Mouse (Mus musculus): ENCODE measurements around the gene Hsd17b1. TPM values are rescaled to one million over a fixed set of nuclear protein-coding genes. Genes with fewer than 3 reads are reported as not detected.

Gene Hsd17b1
- polyA plus RNA-seq, 1 experiment from 2014 or later: 0.16 TPM

DNA sequence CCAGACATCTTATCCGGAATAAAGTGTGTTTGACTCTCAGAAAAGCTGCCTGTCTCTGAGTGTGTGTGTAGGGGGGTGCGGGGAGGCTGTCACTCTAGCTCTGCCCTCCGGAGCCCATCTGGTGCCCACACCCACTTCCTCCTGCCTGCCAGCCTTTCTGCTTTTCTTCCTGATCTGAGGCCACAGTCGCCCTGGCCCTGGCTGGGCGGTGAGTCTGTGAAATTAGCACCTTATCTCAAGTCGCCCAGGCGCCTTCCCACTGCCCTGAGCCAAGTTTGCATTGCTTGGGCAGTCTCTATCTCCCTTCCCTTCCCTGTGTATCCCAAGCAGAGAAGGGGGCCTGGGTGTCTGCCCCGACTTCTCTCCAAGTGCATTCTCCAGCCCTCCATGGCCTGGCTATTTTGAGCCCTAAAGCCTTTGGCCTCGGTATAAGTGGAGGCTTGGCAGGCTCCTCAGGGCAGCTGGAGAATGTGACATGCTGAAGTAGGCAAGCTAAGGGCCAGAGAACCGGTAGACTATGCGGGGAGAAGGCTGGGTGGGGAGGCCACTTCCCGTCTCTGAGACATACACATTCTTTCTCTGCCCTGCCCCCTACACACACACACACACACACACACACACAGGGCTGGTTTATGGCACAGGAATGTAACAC is 14.4 kb upstream of the Hsd17b1 start:
- Histone ChIP-seq H3K36me3 (ENCODE audit: control insufficient read depth, insufficient read depth, low read length) (peaks cover 48% of the 10 kb centered on the region), H3K4me3 (replicated peaks; ENCODE audit: low read depth, low read length) (no peak overlapping the region)
- no peak for DNase-seq

GRCm38 (mm10) chr11:101064462-101064861 is 13.7 kb upstream of the Hsd17b1 start:
- Histone ChIP-seq H3K27ac (replicated peaks; ENCODE audit: low read depth, low read length) (0 out of 2 replicates have a peak overlapping the region, but pooled peaks have one; percentile 32), H3K4me3 (replicated peaks; ENCODE audit: low read depth, low read length) (no peak overlapping the region), H3K27me3 (ENCODE audit: control insufficient read depth, insufficient read depth, low read length) (no peaks in the 10 kb centered on the region), H3K9me3 (ENCODE audit: control insufficient read depth, low read length) (no peaks in the 10 kb centered on the region), H3K9ac (replicated peaks; ENCODE audit: low read length) (no peak overlapping the region), H3K36me3 (ENCODE audit: control insufficient read depth, insufficient read depth, low read length) (peaks cover 42% of the 10 kb centered on the region), H3K4me1 (ENCODE audit: control insufficient read depth, insufficient read depth, low read length) (no peaks in the 10 kb centered on the region), H3K4me2 (ENCODE audit: low read length) (no peak overlapping the region)
- ATAC-seq (ENCODE audit: low FRiP score, low TSS enrichment) (no peak), DNase-seq (no peak)
- WGBS: 92% methylated on average over 4 of the region's 4 CpGs

More for the DNA sequence above, 14.4 kb upstream of the Hsd17b1 start:
- H3K27me3 ChIP-seq (ENCODE audit: control insufficient read depth, insufficient read depth, low read length): no peaks in the 10 kb centered on the region
- 0 out of 2 replicates have a peak overlapping the region, but pooled peaks have one; percentile 32 for H3K27ac ChIP-seq (replicated peaks; ENCODE audit: low read depth, low read length)
- 73% methylated on average over 12 of the region's 12 CpGs for WGBS
- H3K9ac ChIP-seq (replicated peaks; ENCODE audit: low read length): no peak overlapping the region
- no peaks in the 10 kb centered on the region for H3K9me3 ChIP-seq (ENCODE audit: control insufficient read depth, low read length)
- H3K4me2 ChIP-seq (ENCODE audit: low read length): no peak overlapping the region
- H3K4me1 ChIP-seq (ENCODE audit: control insufficient read depth, insufficient read depth, low read length): no peaks in the 10 kb centered on the region
- ATAC-seq (ENCODE audit: low FRiP score, low TSS enrichment): no peak

GRCm38 (mm10) chr11:101065002-101065401 is 13.2 kb upstream of the Hsd17b1 start:
- Histone ChIP-seq H3K9me3 (ENCODE audit: control insufficient read depth, low read length) (no peaks in the 10 kb centered on the region), H3K4me1 (ENCODE audit: control insufficient read depth, insufficient read depth, low read length) (no peaks in the 10 kb centered on the region), H3K4me2 (ENCODE audit: low read length) (no peak overlapping the region), H3K27ac (replicated peaks; ENCODE audit: low read depth, low read length) (no peak overlapping the region), H3K36me3 (ENCODE audit: control insufficient read depth, insufficient read depth, low read length) (peaks cover 36% of the 10 kb centered on the region), H3K27me3 (ENCODE audit: control insufficient read depth, insufficient read depth, low read length) (no peaks in the 10 kb centered on the region), H3K4me3 (replicated peaks; ENCODE audit: low read depth, low read length) (no peak overlapping the region), H3K9ac (replicated peaks; ENCODE audit: low read length) (no peak overlapping the region)
- no peak for DNase-seq
- 92% methylated on average over 9 of the region's 9 CpGs for WGBS
- no peak for ATAC-seq (ENCODE audit: low FRiP score, low TSS enrichment)

- H3K27ac ChIP-seq (replicated peaks; ENCODE audit: low read depth, low read length): no peak overlapping the region
- H3K4me3 ChIP-seq (replicated peaks; ENCODE audit: low read depth, low read length): peak overlapping the region; percentile 28
- no peaks in the 10 kb centered on the region for H3K9me3 ChIP-seq (ENCODE audit: control insufficient read depth, low read length)
- no peak overlapping the region for H3K9ac ChIP-seq (replicated peaks; ENCODE audit: low read length)
- peaks cover 6% of the 10 kb centered on the region; the same call in 1 of the 2 replicates for H3K4me1 ChIP-seq (ENCODE audit: control insufficient read depth, insufficient read depth, low read length)
- peaks cover 25% of the 10 kb centered on the region for H3K36me3 ChIP-seq (ENCODE audit: control insufficient read depth, insufficient read depth, low read length)
- DNase-seq: peak; percentile 90
- no peaks in the 10 kb centered on the region for H3K27me3 ChIP-seq (ENCODE audit: control insufficient read depth, insufficient read depth, low read length)
- WGBS: 19% methylated on average over 18 of the region's 18 CpGs
- H3K4me2 ChIP-seq (ENCODE audit: low read length): peak overlapping the region; percentile 55
- ATAC-seq (ENCODE audit: low FRiP score, low TSS enrichment): peak; percentile 22; the same call in 1 of the 2 replicates
Measured at GRCm38 (mm10) chr11:101066549-101067412, 11.4 kb upstream of the Hsd17b1 start.

GRCm38 (mm10) chr11:101069391-101070188 is 8.6 kb upstream of the Hsd17b1 start, which contains the start of gene Naglu:
Naglu (plus strand) TSS chr11:101070012.
- Histone ChIP-seq H3K27ac (replicated peaks; ENCODE audit: low read depth, low read length) (peak within 1 kb of the TSS; percentile 79), H3K36me3 (ENCODE audit: control insufficient read depth, insufficient read depth, low read length) (no peaks in the 10 kb centered on the region), H3K9me3 (ENCODE audit: control insufficient read depth, low read length) (no peaks in the 10 kb centered on the region), H3K4me1 (ENCODE audit: control insufficient read depth, insufficient read depth, low read length) (peaks cover 6% of the 10 kb centered on the region; the same call in 1 of the 2 replicates), H3K4me3 (replicated peaks; ENCODE audit: low read depth, low read length) (peak within 1 kb of the TSS; percentile 79), H3K9ac (replicated peaks; ENCODE audit: low read length) (peak within 1 kb of the TSS; percentile 89), H3K27me3 (ENCODE audit: control insufficient read depth, insufficient read depth, low read length) (no peaks in the 10 kb centered on the region), H3K4me2 (ENCODE audit: low read length) (peak within 1 kb of the TSS; percentile 95)
- peak; percentile 85 for ATAC-seq (ENCODE audit: low FRiP score, low TSS enrichment)
- peak; percentile 95 for DNase-seq
- WGBS: 4% methylated on average over 35 of the region's 35 CpGs

DNA sequence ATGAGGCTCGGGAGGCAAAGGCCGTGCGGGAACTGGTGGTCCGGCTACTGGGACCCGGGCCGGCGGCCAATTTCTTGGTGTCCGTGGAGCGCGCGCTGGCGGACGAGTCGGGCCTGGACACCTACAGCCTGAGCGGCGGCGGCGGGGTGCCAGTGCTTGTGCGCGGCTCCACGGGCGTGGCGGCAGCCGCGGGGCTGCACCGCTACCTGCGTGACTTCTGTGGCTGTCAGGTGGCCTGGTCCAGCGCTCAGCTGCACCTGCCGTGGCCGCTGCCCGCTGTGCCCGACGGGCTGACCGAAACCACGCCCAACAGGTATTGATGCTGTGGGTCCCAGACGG is 8.1 kb upstream of the Hsd17b1 start:
- no peaks in the 10 kb centered on the region for H3K9me3 ChIP-seq (ENCODE audit: control insufficient read depth, low read length)
- H3K27ac ChIP-seq (replicated peaks; ENCODE audit: low read depth, low read length): peak overlapping the region; percentile 79
- no peak for DNase-seq
- no peaks in the 10 kb centered on the region for H3K27me3 ChIP-seq (ENCODE audit: control insufficient read depth, insufficient read depth, low read length)
- peak; percentile 64; the same call in 1 of the 2 replicates for ATAC-seq (ENCODE audit: low FRiP score, low TSS enrichment)
- no peaks in the 10 kb centered on the region for H3K36me3 ChIP-seq (ENCODE audit: control insufficient read depth, insufficient read depth, low read length)
- peak overlapping the region; percentile 95 for H3K4me2 ChIP-seq (ENCODE audit: low read length)
- peak overlapping the region; percentile 79 for H3K4me3 ChIP-seq (replicated peaks; ENCODE audit: low read depth, low read length)
- peak overlapping the region; percentile 89 for H3K9ac ChIP-seq (replicated peaks; ENCODE audit: low read length)
- H3K4me1 ChIP-seq (ENCODE audit: control insufficient read depth, insufficient read depth, low read length): peaks cover 6% of the 10 kb centered on the region; the same call in 1 of the 2 replicates
- WGBS: under 1% methylated on average over 36 of the region's 36 CpGs

DNA sequence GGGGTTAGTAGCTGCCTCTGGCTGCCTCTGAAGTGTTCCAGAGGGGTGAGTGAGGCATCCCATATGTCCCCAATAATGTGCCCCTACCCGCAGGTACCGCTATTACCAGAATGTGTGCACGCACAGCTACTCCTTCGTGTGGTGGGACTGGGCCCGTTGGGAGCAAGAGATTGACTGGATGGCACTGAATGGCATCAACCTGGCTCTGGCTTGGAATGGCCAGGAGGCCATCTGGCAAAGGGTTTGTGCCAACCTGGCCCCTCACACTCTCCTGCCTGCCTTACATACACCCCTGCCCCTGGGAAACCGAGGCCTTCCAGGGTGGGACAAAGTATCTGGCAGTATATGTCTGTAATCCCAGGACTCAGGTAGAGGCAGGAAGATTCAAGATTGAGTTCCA is 7.2 kb upstream of the Hsd17b1 start:
- ATAC-seq (ENCODE audit: low FRiP score, low TSS enrichment): no peak
- H3K27ac ChIP-seq (replicated peaks; ENCODE audit: low read depth, low read length): no peak overlapping the region
- H3K4me3 ChIP-seq (replicated peaks; ENCODE audit: low read depth, low read length): peak overlapping the region; percentile 79; the same call in 1 of the 2 replicates

DNA sequence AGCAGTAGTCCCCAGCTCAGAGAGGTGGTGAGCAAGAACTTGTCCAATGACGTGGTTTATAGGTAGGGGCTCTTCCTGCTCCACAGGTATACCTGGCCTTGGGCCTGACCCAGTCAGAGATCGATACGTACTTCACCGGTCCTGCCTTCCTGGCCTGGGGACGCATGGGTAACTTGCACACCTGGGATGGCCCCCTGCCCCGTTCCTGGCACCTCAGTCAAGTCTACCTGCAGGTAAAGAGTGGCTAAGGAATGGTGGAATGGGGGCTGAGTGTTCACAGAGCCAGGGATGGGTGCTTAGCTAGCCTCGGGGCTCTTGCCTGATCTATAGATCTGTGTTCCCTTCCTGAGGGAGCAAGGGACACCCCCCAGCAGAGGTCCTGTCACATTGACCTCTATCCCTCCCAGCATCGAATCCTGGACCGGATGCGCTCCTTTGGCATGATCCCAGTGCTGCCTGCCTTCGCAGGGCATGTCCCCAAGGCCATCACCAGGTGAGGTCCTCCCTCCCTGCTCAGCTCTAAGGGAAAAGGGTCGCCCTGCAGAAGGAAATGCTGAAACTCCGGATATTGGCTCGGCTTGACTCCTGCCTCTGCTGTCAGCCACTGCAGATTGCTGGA is 6.3 kb upstream of the Hsd17b1 start:
- DNase-seq (no peak), ATAC-seq (ENCODE audit: low FRiP score, low TSS enrichment) (no peak)
- Histone ChIP-seq H3K27me3 (ENCODE audit: control insufficient read depth, insufficient read depth, low read length) (no peaks in the 10 kb centered on the region), H3K4me1 (ENCODE audit: control insufficient read depth, insufficient read depth, low read length) (peaks cover 6% of the 10 kb centered on the region; the same call in 1 of the 2 replicates), H3K36me3 (ENCODE audit: control insufficient read depth, insufficient read depth, low read length) (no peaks in the 10 kb centered on the region), H3K9me3 (ENCODE audit: control insufficient read depth, low read length) (no peaks in the 10 kb centered on the region), H3K27ac (replicated peaks; ENCODE audit: low read depth, low read length) (no peak overlapping the region), H3K4me3 (replicated peaks; ENCODE audit: low read depth, low read length) (no peak overlapping the region), H3K9ac (replicated peaks; ENCODE audit: low read length) (no peak overlapping the region), H3K4me2 (ENCODE audit: low read length) (no peak overlapping the region)
- 67% methylated on average over 14 of the region's 14 CpGs for WGBS

More for the DNA sequence above, 7.2 kb upstream of the Hsd17b1 start:
- Histone ChIP-seq H3K27me3 (ENCODE audit: control insufficient read depth, insufficient read depth, low read length) (no peaks in the 10 kb centered on the region), H3K4me2 (ENCODE audit: low read length) (peak overlapping the region; percentile 95), H3K4me1 (ENCODE audit: control insufficient read depth, insufficient read depth, low read length) (peaks cover 6% of the 10 kb centered on the region; the same call in 1 of the 2 replicates), H3K9ac (replicated peaks; ENCODE audit: low read length) (no peak overlapping the region), H3K36me3 (ENCODE audit: control insufficient read depth, insufficient read depth, low read length) (no peaks in the 10 kb centered on the region), H3K9me3 (ENCODE audit: control insufficient read depth, low read length) (no peaks in the 10 kb centered on the region)
- 75% methylated on average over 6 of the region's 6 CpGs for WGBS
- no peak for DNase-seq
